Mouse (Mus musculus) heart, postnatal 10 days (tissue): ENCODE data around the gene Tmem104. TPM values are rescaled to one million over a fixed set of nuclear protein-coding genes. Genes with fewer than 3 reads are reported as not detected.

Experiments
- DNase-seq, 2 experiments: peaks; one replicate each; pipeline ENCODE4 v3.0.0; 2021
- intact Hi-C: fragments of 180-260 bp; cut with DNase I; formaldehyde crosslinking; loops from one replicate; pipeline ENCODE4 v1.15.1; 2025
- total RNA-seq, 2 experiments: library from RNA; stranded (reverse); gene quantifications; 2 replicates each; pipeline ENCODE4 v1.2.3; 2021

Tmem104 gene
- total RNA-seq, 2 experiments from 2014 or later, result 10.9 TPM

DNA sequence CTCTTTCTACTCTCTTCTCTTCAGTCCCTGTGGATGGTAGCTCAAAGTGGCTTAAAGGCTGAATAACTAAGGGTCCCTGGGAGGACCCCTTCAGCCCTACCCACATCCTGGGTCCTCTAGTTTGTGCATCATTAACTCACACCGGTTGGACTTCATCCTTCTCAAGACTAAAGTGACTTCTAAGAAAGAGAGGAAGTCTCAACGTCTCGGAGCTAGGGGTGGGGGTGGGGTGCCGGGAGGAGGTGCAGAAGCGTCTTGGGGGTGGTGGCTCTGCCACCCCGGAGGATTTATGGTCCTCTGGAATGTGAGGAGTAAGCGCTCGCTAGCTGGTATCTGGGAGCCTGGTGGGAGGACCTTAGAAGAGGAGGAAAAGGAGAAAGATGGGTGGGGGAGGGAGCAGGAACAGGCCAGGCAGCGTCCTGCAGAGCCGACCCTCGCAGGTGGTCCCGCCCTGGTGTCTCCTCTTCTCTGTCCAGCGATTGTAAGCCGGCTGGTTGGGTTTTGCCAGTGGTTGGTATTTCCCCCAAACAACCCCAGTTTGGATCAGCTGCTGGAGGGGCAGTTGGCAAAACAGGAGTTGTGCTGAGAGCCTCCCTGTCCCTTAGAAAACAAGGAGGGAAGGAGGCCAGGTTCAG is 22.8 kb upstream of the Tmem104 start:
- DNase-seq, result peak in 1 of 2 experiments; percentile 13
- intact Hi-C loops, result no loop called here

DNA sequence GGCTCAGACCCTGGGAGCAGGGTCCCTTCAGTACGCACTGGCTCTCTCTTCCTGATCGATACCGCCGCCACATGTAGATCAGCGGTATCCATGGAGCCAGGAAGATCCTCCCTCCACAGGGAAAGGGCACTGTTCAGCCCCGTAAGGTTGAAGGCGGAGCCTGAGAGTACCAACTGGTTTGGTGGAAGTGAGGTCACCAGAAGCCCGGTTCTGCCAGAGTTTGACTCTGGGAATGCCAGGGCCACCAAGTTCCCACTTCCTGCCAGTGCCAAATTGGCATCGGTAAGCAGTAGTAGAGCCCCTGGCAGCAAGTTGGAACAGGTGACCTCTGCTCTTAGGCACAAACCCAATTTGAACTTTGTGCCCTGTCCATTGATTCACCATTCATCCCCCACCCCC is 22.3 kb upstream of the Tmem104 start:
- intact Hi-C loops, result no loop called here
- peak in 1 of 2 experiments; percentile 18 for DNase-seq

DNA sequence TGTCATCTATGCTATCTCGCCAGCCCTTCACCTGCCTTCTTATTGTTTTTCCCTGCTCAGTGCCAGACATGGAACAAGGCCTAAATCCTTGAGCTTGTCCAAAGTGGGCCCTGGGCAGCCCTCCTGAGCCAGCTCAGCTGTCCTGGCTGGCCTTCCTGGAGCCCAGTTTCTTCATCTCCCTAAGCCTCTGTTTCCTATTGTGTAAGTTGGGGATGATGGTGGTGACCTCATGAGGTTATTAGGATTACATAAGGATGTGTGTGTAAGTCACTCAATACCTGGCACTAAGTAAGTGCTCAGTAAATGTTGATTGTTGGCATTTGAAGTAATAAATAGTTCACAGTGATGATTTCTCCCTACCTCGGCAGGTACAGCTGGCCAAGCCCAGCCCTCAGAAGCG is 20.5 kb upstream of the Tmem104 start:
- intact Hi-C loops, result no loop called here

DNA sequence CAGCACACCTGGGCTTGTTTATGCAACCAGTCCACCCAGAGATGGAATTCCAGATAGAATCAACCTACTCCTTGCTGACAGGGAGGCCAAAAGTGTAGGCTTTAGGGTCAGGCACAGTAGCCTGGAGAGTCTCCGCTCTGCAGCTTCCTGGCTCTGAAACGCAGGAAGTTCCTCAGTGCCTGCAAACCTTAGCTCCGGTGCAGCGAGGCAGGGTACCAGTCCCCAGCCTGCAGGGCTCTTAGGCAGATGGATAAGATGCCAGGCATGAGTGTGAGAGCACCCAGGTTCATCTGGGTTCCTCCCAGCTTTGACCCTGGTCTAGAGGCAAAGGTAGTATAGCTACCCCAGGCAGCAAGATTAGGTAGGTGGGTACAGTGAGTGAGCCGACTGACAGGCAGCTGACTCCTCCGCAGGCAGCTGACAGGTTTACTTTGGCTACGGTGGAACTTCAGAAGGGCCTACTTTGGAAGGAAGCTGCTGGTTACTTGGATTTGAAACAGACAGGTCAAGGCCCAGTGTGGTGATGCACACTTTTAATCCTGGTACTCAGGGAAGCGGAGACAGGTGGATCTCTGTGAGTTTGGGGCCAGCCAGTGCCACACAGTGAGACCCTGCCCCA is 19.5 kb upstream of the Tmem104 start:
- no peak for DNase-seq
- intact Hi-C loops, result no loop called here

More for the DNA sequence above, 20.5 kb upstream of the Tmem104 start:
- DNase-seq, result no peak

DNA sequence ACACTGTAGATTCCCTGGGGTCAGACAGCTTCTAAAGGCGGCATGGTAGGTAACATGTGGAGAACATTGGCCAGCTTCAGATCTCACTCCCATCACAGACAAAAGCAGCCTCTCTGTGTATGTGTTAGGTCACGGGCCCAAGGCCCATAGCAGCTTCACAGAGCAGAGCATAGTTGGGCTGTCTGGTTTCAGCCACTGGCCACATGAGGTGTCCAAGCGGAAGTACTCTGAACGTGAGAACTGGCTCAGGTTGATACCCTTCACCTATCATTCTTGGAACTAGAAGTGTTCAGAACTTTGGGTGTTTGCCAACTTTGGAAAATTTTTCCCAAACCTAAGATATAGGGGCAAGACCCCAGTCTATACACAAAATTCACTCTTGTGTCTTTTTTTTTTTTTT is 17.9 kb upstream of the Tmem104 start:
- no peak for DNase-seq
- intact Hi-C loops, result no loop called here

DNA sequence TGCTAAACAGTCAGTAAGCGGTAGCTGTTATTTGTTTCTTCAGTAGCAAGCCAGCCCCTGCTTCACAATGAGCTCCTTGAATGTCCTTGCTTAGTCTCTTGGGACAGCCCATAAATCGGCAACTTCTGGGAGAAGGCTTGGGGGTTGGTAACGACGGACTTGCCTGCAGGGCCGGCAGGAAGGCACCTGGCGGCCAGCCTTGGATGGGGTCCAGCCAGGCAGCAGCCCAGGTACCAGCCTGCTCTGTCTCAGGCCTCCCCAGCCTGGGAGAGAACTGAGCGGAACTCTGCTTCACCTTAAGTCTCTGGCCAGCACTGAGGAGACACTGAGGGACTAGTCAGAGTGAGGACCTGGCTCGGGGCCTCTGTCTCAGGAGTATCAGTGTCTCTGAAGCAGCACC is 16.2 kb upstream of the Tmem104 start:
- intact Hi-C loops, result no loop called here
- no peak for DNase-seq

DNA sequence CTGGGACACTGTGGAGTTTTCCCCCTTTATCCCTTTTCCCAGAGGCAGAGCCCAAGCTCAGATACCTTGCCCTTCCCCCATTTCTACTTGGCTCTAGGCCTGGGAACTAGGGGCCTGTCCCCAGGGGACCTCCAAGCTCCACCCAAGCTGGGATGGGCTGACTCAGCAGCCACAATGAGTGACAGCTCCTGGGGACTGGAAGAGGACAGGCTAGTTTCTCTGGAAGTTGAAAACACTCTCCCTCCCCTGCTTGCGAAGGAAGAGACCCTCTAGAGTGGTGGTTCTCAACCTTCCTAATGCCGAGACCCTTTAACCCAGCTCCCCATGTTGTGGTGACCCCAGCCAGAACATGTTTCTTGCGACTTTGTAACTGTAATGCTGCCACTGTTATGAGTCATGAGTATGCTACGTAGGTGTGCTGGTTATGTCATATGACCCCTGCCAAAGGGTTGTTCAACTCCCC is 14.4 kb upstream of the Tmem104 start:
- peak; percentile 78 to 83 for DNase-seq
- intact Hi-C loops, result no loop called here

DNA sequence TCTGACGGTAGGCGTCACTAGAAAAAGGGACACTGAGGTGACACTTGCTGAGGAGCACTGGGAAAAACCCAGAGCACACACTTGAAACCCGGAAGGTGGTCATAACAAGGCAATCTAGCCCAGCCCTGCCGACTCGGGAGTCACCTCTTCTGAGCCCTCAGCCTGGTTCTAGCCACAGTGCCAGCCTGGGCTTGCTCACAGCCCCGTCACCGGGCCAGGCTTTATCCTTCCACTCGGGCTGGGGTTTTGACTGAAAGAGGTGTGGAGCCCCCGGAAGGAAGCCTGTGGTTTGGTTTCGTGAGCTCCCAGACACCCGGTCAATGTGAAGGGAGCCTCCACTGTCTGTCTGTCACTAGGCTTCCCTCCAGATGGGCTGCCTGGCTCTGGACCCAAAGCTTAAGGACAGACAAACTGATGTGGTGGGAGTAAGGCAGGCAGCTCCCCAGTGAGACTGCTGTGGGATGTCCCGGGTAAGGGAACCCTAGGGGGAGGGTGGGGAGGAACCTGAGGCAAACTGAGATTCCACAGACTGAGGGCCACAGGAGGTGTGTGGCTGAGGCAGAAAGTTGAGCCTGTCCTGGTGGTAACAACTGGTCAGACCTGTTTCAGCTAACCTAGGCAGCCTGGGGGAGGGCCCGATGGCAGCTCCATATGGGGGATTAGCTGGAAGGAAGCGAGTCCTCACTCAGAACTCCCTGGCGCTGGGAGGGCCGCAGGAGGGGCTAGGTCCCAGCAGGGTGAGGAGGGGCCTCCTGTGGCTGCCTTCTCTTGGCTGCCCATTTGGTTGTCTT is 13.5 kb upstream of the Tmem104 start:
- intact Hi-C loops, result no loop called here
- DNase-seq, result no peak

DNA sequence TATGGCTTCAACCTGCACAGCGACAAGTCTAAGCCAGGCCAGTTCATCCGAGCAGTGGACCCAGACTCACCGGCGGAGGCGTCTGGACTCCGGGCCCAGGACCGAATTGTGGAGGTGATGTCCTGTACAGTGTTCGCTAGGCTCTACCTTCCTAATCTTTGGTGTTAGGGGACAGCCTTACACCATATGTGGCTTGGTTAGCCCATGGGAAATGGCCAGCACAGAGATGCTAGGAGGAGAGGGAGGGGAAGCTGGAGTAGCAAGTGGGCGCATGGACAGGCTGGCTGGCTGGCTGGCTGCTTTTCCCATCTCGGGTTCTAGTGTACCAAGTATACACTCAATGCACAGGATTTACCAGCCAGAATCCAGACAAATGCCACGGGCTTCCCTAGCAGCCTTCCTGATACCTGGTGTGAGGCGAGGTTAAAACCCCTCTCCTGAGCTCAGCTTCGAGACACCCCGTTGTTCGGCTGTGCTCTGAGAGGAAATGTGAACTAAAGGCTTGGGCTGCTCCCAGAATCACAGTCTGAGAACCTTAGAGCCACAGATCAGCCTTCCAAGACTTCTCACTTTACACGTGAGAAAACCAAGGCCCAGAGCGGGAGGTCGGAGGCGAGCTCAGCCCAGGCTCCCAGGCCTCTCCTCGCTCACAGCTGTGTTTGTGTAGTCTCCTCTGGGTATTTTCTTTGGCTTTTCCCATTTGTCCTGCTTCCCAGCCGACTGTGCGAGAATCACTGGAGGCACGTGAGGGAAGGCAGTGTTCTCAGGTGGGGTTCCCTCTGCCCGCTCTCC is 10.7 kb upstream of the Tmem104 start:
- intact Hi-C loops, result no loop called here
- DNase-seq, result peak; percentile 29 to 54

DNA sequence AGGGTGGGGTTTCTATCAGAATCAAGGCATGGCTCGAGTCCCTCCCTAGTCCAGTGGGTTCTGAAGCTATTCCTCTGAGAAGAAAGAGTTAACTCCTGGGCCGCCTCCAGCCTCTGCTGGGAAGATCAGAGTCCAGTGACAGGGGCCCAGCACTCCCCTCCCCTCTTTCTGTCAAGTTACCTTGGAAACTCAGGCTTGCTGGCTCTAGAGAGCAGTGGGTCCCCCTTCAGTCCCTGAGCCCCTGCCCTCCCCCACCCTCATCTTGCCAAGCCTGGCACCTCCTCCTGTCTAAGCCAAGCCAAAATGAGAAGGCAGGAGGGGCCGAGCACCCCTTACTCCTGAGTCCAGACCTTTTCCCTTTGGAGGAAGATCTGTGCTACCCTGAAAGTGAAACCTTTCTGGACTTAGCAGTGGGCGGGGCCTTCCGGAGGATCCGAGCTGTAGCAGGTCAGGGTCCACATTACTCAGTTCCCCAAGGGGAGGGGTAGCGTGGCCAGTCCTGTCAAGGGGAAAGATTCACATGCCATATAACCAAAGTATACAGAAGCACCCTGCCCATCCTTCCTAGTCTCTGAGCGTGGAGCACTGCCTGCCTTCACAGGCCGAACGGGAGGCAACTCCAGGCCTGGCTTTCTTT is 9.6 kb upstream of the Tmem104 start:
- intact Hi-C loops, result no loop called here
- DNase-seq, result no peak

DNA sequence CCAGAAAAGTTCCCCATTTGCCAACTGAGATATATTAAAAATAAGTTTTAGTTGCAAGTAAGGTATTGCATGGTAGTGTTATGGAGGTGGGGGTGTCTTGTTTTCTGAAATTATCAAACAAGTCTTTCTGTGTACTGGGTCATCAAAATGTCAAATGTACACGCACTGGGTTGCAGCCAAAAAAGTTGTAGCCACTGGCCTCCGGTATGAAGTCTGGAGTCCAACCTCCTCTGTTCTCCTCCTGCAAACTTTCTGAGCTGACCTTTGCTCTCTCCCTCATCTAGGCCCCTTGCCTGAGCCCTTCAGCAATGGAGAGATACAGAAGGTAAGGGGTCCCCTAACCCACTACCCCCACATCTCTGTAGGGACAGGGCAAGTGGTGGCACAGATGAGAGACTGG is 8.5 kb upstream of the Tmem104 start:
- intact Hi-C loops, result no loop called here
- DNase-seq, result no peak

DNA sequence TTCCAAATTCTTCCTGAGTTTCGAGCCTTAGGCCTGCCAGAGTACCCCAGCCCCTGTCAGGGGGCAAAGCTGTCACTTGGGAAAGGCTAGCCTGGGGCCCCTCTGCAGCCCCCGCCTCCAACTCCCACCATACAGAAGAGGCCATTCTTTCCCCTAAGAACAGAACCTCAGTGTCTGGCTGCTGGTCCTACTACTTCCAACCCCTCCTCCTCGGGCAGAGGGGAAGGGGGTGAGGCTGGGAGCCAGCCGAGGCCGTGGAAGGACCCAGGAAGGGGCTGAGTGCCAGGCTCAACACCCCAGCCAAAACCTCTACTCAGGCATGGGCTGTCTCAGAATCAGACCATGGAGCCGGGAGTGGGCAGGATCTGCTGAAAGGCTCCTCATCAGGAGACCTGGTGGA is 8.1 kb upstream of the Tmem104 start:
- intact Hi-C loops, result no loop called here
- DNase-seq, result no peak

DNA sequence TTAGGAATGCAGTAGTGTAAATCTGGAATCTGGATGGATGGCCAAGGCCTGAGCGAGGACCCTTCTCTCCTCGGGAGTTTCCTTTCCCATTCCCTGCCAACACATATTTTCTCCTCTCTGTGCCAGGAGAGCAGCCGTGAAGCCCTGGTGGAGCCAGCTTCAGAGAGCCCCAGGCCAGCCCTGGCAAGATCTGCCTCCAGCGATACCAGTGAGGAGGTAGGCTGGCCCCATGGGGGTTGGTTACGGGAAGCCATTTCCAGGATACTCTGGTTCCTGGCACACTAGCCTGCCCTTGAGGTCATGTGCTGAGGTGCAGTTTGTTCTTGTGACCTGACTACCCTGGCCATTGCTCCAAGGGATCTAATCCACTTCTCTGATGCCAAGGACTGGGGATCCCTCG is 7.4 kb upstream of the Tmem104 start:
- no peak for DNase-seq
- intact Hi-C loops, result no loop called here

DNA sequence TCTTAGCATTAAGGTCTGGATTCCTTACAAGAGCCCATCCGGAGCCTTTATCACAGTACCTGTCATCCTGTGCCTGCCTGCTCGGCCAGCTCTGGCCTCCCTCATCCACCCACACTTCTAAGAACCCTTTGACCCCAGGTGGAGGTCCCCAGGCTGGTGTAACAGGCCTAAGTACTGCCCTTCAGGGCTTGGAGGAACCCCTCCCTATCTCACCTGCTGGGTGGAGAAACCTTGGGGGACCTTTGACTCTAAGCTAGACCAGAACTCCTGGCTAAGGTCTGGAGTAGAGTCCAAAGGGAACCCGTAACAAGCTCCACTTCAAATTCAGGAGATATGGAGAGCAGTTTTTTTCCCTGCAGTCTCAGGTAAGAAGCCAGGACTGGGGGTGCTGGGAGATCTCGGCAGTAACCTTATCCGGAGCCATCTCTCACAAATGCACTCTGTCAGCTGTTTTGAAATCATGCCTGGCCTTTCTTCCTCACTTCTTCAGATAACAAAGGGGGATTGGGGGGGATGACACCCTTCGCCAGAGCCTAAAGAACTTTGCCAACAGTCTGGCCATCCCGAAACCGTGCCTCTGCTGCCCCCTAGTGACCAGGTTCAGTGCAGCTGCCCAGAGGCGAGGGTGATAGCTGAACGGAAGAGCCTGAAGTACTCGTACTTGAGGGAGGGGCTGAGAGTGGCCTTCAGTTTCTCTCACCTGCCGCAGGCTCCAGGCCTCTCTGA is 5.2 kb upstream of the Tmem104 start:
- intact Hi-C loops, result loop anchor here (1.0 kb wide), 2 partner anchors 21 to 99 kb away; no protein-coding TSS in a partner anchor

DNA sequence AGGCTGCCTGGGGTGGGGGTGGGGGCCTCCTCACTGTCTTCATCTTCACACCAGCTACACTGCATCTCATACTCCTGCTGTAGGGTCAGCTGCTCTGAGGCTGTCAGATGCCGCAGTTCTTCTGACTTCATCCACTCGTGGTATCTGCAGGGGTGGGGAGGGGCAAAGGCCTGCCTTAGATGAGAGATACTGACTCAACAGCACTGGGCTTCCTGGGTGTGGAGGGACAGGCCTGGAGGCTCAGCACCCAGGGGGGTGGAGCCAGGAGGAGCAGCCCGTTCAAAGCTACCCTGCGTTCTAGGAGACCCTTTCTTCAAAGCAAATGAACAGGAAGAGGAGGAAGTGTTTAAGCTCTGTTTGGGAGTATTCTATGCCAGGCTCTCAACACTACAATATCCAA is 2.3 kb upstream of the Tmem104 start:
- no peak for DNase-seq
- intact Hi-C loops, result no loop called here

More for the DNA sequence above, 5.2 kb upstream of the Tmem104 start:
- DNase-seq, result peak; percentile 83 to 92

DNA sequence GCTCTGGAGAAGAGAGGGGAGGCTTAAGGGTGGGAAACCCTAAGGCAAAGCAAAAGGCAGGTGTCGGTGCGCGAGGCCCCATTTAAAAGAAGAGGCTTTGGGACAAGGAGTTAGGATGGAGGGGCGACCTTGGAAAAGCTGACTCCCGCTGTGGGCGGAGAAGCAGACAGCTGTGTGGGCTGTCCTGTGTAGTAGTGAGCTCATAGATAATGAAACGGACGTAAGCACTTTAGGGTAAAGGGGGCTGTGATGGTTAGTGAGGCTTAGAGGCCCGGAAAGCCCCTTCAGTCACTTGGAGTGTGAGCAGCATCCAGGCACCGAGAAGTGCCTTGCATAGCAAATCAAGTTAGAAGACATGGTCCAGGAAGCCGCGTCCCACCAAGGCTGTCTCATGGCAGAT is 406 bp downstream of the Tmem104 start, which contains the start of gene Nat9:
Gene Nat9, minus strand, starts transcription at position 167 of the 400 bp plus-strand sequence.
- no peak for DNase-seq
- intact Hi-C loops, result no loop called here

DNA sequence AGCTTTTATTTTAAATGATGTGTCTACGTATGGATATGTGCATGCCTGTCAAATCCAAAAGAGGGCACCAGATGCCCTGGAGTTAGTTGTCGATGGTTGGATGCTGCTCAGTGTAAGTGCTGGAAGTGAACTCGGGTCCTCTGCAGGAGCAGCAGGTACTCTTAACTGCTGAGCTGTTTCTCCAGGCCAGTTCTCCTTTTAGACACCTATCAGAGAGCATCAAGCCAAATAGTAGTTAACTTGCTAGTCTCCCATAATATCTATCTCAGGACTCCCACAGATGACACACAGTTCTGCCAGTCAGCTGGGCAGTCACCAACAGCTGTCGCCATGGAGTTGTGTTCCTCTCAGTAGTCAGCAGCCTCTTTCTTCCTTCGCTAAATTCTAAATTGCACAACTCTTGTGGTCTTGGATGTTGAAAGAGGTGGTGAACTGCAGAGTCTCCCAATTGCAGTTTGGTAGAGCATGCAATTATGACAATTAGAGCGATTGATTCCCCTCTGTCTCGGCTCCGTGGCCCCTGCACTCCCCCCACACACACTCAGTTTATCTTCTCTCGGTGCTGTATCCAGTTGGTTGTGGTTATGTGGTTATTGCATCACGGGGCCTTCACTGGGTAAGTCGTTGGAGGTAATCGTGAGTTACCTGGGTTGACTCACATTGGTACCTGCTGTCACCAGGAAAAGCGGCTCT is 1.4 kb downstream of the Tmem104 start:
- intact Hi-C loops, result no loop called here
- no peak for DNase-seq

DNA sequence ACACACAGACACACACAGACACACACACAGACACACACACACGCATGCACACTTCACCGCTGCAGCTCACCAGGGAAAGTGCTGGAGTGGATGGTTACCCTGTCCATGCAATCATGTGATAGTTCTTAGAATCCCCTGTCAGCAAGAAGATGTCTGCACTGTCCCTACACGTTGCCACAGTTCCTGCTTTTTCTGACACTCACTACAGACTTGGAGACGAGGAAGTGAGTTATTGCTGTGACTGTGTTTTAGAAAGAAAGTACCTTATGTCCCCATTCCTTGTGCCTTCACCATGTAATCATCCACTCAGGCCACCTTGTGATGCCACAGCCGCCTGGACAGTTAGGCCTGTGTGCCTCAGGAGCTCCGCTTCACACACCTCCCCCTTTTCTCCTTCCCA is 2.0 kb downstream of the Tmem104 start:
- intact Hi-C loops, result no loop called here

DNA sequence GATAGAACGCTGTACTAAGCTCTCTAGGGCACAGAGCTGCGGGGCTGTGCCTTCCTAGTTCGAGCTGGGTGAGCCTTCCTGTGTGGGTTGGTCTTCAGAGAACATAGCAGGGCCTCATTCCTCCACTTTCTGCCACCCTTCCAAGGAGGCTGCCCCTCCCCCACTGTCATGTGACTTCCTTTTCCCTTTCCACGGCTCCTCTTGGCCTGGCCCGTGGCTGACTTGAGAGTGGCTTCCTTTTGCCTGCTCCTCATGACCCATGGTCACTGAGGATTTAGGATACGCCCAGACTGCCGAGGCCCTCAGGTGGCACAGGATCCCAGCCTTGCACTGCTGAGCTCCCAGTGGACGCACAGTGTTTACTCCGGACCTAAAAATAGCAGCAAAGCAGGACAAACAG is 4.9 kb downstream of the Tmem104 start:
- peak; percentile 59 to 71 for DNase-seq
- intact Hi-C loops, result no loop called here

More for the DNA sequence above, 2.0 kb downstream of the Tmem104 start:
- no peak for DNase-seq
